Mouse (Mus musculus) limb, embryonic 12.5 days (tissue): Measurements from ENCODE around the gene Epo. TPM values are rescaled to one million over a fixed set of nuclear protein-coding genes. Genes with fewer than 3 reads are reported as not detected.

ENCODE experiments used
- ATAC-seq: fragments of 200-750 bp; cut with Nextera tagmentation; 2 replicates; pipeline ENCODE4 v1.8.0; 2017; ENCODE audit warnings: low read depth, moderate TSS enrichment; ENCODE audit not compliant: insufficient number of reproducible peaks, insufficient read depth, low FRiP score, low TSS enrichment
- H3K27ac ChIP-seq: fragments of 300-500 bp; sonication (generic); 2 replicates; pipeline ENCODE4 v1.5.1; 2016; ENCODE audit warnings: mild to moderate bottlenecking, moderate library complexity
- H3K27me3 ChIP-seq: fragments of 300-500 bp; sonication (generic); 2 replicates; pipeline ENCODE4 v1.6.1; 2016; ENCODE audit warnings: mild to moderate bottlenecking, moderate library complexity
- H3K36me3 ChIP-seq: fragments of 300-500 bp; sonication (generic); 2 replicates; pipeline ENCODE4 v1.6.1; 2016; ENCODE audit warnings: mild to moderate bottlenecking, moderate library complexity
- H3K4me1 ChIP-seq: fragments of 300-500 bp; sonication (generic); replicated peaks from 2 replicates; pipeline ENCODE4 v1.6.1; 2016
- H3K4me2 ChIP-seq: fragments of 300-500 bp; sonication (generic); 2 replicates; pipeline ENCODE4 v1.6.1; 2016; ENCODE audit warnings: mild to moderate bottlenecking, moderate library complexity
- H3K4me3 ChIP-seq: fragments of 300-500 bp; sonication (generic); replicated peaks from 2 replicates; pipeline ENCODE4 v1.5.1; 2016; ENCODE audit warnings: mild to moderate bottlenecking
- H3K9ac ChIP-seq: fragments of 300-500 bp; sonication (generic); replicated peaks from 2 replicates; pipeline ENCODE4 v1.6.1; 2016; ENCODE audit warnings: mild to moderate bottlenecking, moderate library complexity
- H3K9me3 ChIP-seq: fragments of 300-500 bp; sonication (generic); 2 replicates; pipeline ENCODE4 v1.6.1; 2016; ENCODE audit warnings: mild to moderate bottlenecking, moderate library complexity
- WGBS: fragments of 180-500 bp; shearing (Covaris S2); methylation state at CpG from one replicate; pipeline ENCODE4 v1.1.7; 2016; 5-methylcytosine and 5-hydroxymethylcytosine counted together
- polyA plus RNA-seq: library from polyadenylated mRNA; unstranded; fragments of >200 nt; fragmentation: Nextera tagmentation; extraction: Ambion mirVana; gene quantifications from 2 replicates; pipeline ENCODE4 v1.2.1, GENCODE M21; 2016

Epo gene
- polyA plus RNA-seq = 0.71 TPM in 1 of 2 replicates, not detected in the other

DNA sequence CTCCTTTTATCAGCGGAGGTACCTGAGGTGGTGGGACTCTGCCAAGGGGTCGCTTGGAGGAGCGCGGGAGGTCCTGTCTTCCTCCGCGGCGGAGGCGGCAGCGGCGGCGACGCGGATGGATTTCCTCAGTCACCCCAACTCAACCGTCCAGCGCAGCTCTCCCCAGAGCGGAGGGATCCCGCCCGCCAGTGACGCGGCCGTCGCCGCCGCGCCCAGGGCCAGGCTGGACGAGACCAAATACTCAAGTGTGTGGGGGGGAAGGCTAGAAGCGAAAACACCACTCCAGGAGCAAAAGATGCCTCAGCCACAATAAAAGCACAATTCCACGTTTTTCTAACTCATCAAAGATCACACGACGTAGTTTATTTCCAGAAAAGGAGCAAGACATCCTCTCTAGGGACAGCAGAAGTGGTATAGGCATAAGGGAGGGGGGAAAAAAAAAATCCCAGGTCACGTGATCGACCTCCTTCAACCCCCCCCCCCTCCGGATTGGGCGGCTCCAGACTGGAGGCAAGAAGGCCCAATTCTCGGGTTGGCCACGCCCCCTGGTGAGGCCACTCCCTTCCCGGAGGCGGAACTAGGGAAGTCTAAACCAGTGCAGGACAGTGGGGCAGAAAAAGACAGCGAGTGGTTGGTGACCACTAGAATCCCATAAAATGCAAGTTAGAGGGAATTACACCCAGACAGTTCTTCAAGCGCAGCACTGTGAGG is at the start of gene Epo, which contains the start of gene Gnb2:
Gene Epo, minus strand, starts transcription at position 126 of the 711 bp plus-strand sequence.
Gene Gnb2, minus strand, starts transcription at position 394 of the 711 bp plus-strand sequence.
- no peaks in the 10 kb centered on the region for H3K9me3 ChIP-seq
- peak within 1 kb of the TSS; percentile 99 for H3K4me2 ChIP-seq
- WGBS = 0% methylated on average over 40 of the region's 40 CpGs
- peaks cover 20% of the 10 kb centered on the region for H3K36me3 ChIP-seq
- peaks cover 18% of the 10 kb centered on the region for H3K4me1 ChIP-seq
- peak within 1 kb of the TSS; percentile 90 for H3K9ac ChIP-seq
- ATAC-seq = peak; percentile 66
- peak within 1 kb of the TSS; percentile 90 for H3K4me3 ChIP-seq
- peak within 1 kb of the TSS; percentile 94 for H3K27ac ChIP-seq
- H3K27me3 ChIP-seq = no peaks in the 10 kb centered on the region

DNA sequence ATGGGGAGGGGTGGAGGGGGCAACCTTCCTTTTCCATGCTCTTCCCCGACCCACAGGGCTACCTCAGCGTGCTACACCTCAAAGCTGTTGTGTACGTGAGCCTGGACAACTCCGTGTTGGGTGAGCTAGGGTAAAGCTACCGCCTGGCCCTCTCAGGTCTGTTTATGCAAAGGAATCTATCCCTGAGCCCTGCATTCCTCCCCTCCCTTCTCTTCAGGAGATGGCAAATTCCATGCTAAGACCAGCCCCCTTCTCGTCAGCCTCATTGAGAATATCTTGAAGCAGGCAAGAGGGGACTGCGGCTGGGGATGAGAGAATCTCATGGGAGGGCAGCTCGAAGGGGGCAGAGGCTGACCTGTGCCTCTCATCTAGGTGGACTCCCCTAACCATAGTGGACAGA is 49.7 kb upstream of the Epo start:
- Histone ChIP-seq H3K4me2 (no peak overlapping the region), H3K9ac (no peak overlapping the region), H3K27ac (no peak overlapping the region), H3K9me3 (peaks cover 6% of the 10 kb centered on the region; the same call in 1 of the 2 replicates), H3K4me1 (peaks cover 19% of the 10 kb centered on the region), H3K4me3 (no peak overlapping the region), H3K36me3 (no peaks in the 10 kb centered on the region), H3K27me3 (peaks cover 34% of the 10 kb centered on the region)
- WGBS = 32% methylated on average over 8 of the region's 8 CpGs
- no peak for ATAC-seq

DNA sequence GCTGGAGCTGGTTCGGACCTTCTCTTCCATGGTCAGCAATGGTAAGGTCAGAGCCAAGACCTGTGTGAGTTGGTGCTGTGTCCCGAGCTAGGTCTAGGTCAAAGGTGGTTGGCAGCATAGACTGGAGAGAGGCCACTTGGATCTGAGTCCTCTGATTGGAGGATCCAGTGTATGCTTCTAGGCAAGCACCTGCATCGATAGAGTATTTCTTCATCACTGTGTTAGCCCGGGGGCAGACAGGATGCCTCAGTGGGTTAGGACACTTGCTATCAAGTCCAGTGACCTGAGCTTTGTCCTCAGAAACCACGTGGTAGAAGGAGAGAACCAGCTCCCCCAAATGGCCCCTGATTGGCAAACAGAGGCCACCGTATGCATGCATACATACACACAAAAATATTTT is 47.2 kb upstream of the Epo start:
- H3K36me3 ChIP-seq = no peaks in the 10 kb centered on the region
- H3K4me3 ChIP-seq = no peak overlapping the region
- H3K9me3 ChIP-seq = no peaks in the 10 kb centered on the region
- H3K27ac ChIP-seq = no peak overlapping the region
- H3K4me1 ChIP-seq = peaks cover 13% of the 10 kb centered on the region
- peaks cover 38% of the 10 kb centered on the region for H3K27me3 ChIP-seq
- H3K9ac ChIP-seq = no peak overlapping the region
- H3K4me2 ChIP-seq = no peak overlapping the region
- 76% methylated on average over 6 of the region's 6 CpGs for WGBS
- no peak for ATAC-seq

DNA sequence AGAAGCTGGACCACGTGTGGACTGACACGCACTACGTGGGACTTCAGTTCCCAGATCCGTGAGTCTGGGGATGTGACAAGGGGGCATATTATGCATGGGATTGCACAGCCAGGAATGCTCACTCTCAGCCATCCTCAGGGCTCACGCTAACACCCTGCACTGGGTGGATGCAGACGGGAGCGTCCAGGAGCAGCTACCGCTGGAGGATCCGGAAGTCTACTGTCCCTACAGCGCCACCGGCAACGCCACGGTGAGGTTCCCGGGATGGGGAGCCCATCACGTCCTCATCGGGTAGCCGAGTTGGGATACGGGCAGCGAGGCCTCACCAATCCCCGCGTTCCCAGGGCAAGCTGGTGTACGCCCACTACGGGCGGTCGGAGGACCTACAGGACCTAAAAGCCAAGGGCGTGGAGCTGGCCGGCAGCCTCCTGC is 41.4 kb upstream of the Epo start:
- H3K4me2 ChIP-seq = peak overlapping the region; percentile 54
- no peaks in the 10 kb centered on the region for H3K36me3 ChIP-seq
- peak overlapping the region; percentile 42; the same call in 1 of the 2 replicates for H3K9ac ChIP-seq
- no peaks in the 10 kb centered on the region for H3K9me3 ChIP-seq
- no peak for ATAC-seq
- WGBS = 9% methylated on average over 27 of the region's 27 CpGs
- peaks cover 29% of the 10 kb centered on the region for H3K27me3 ChIP-seq
- no peak overlapping the region for H3K27ac ChIP-seq
- H3K4me3 ChIP-seq = peak overlapping the region; percentile 21
- H3K4me1 ChIP-seq = 0 out of 2 replicates have a peak, but pooled peaks cover 6% of the 10 kb centered on the region

DNA sequence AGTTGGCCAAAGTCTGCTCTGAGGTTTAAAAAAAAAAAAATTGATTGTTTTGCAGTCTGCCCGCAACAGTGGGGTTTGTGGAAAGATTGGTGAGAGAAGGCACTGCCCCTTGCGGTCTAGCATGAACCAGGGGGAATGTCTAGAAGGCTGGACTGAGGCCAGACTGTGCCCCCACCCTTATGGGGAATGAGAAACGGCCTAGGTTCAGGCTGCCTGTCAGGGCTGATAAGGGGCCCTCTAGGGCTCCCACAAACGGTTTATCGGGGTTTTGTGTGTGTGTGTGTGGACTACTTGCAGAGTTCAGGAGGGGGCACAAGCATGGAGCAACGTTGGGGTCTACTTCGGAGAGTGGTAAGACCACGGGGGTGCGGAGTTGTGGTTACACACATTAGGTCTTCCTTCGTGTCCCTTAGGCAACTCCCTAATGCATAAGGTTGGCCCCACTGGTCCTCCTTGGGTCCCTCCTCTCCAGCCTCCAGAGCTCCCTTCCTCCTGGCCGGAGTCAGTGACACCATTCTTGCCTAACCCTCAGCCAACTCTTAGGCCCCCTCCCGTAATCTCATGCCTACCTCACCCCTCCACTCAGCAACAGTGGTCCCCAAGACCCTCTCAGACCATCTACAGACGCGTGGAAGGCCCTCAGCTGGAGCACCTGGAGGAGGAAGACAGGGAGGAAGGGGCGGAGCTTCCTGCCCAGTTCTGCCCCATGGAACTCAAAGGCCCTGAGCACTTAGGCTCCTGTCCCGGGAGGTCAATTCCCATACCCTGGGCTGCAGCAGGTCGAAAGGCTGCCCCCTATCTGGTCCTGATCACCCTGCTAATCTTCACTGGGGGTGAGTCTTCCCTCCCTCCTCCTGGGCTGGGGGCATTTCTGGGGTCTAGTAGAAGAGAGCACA is 37.9 kb upstream of the Epo start:
- no peak overlapping the region for H3K4me2 ChIP-seq
- ATAC-seq = no peak
- 84% methylated on average over 17 of the region's 17 CpGs for WGBS
- no peak overlapping the region for H3K27ac ChIP-seq
- no peak overlapping the region for H3K4me3 ChIP-seq
- H3K9me3 ChIP-seq = no peaks in the 10 kb centered on the region
- peaks cover 29% of the 10 kb centered on the region for H3K27me3 ChIP-seq
- 0 out of 2 replicates have a peak, but pooled peaks cover 6% of the 10 kb centered on the region for H3K4me1 ChIP-seq
- H3K36me3 ChIP-seq = no peaks in the 10 kb centered on the region
- H3K9ac ChIP-seq = no peak overlapping the region

DNA sequence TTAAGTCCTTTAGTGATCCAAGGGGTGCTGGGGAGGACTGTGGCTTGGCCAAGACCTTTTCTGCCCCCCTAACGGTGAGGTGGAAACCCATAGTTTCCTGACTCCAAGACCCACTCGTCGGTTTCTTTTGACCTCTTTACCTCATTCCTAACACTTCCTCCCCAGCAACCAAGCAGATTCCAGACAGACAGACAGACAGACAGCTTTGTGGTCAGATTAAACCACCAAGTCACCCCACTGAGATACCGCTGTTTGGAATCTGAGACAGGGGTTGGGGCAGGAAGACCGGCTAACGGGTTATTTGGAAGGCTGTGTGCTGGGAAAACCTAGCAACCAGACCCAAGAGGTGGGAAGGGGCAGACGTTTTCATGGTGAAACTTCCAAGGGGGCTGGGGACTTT is 37.1 kb upstream of the Epo start:
- Histone ChIP-seq H3K27ac (no peak overlapping the region), H3K4me2 (no peak overlapping the region), H3K27me3 (peaks cover 25% of the 10 kb centered on the region), H3K36me3 (no peaks in the 10 kb centered on the region), H3K9me3 (no peaks in the 10 kb centered on the region), H3K4me1 (0 out of 2 replicates have a peak, but pooled peaks cover 6% of the 10 kb centered on the region), H3K9ac (no peak overlapping the region), H3K4me3 (no peak overlapping the region)
- no peak for ATAC-seq
- WGBS = 60% methylated on average over 7 of the region's 7 CpGs

DNA sequence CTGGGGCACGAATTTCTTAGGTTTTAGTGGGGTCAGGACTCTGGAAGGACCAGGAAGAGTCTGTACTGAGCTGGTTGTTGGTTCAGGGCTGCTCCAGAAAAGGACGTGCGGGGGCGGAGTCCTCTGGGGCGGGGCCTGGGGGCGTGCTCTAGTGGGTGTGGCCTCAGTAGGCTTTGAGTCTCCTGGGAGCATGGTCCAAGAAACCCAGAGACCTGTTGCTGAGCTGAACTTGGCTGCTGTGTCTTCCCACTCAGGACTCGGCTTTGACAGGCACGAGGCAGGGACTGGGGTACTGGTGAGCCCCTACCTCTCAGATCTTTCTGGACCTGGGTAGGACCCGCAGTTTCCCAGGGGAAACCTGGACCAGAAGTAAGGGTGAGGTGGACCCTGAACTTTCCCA is 36.6 kb upstream of the Epo start, which contains the start of gene Tfr2:
Gene Tfr2, plus strand, starts transcription at position 176 of the 400 bp plus-strand sequence.
- no peak for ATAC-seq
- Histone ChIP-seq H3K4me3 (no peak within 1 kb of the TSS), H3K27ac (no peak within 1 kb of the TSS), H3K36me3 (no peaks in the 10 kb centered on the region), H3K4me2 (no peak within 1 kb of the TSS), H3K9ac (no peak within 1 kb of the TSS), H3K4me1 (0 out of 2 replicates have a peak, but pooled peaks cover 3% of the 10 kb centered on the region), H3K9me3 (no peaks in the 10 kb centered on the region), H3K27me3 (peaks cover 19% of the 10 kb centered on the region)
- WGBS = 32% methylated on average over 9 of the region's 9 CpGs

DNA sequence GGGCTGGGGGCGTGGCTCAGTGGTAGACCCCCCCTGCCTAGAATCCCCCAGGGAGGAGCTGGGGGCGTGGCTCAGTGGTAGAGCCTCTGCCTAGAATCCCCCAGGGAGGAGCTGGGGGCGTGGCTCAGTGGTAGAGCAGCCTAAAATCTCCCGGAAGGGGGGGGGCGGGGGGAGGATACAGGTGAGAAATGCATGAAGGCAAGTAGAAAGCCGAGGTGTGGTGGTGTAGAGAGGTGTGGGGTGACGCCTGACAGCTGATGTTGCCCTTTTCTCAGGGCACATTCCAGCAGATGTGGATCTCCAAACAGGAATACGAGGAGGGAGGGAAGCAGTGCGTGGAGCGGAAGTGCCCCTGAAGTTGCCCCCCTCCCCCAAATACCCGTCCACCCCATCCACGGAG is 36.0 kb upstream of the Epo start:
- Histone ChIP-seq H3K9ac (no peak overlapping the region), H3K4me3 (no peak overlapping the region), H3K36me3 (no peaks in the 10 kb centered on the region), H3K9me3 (no peaks in the 10 kb centered on the region), H3K27ac (no peak overlapping the region), H3K4me1 (no peaks in the 10 kb centered on the region), H3K4me2 (no peak overlapping the region), H3K27me3 (peaks cover 13% of the 10 kb centered on the region)
- 61% methylated on average over 12 of the region's 12 CpGs for WGBS
- no peak for ATAC-seq

DNA sequence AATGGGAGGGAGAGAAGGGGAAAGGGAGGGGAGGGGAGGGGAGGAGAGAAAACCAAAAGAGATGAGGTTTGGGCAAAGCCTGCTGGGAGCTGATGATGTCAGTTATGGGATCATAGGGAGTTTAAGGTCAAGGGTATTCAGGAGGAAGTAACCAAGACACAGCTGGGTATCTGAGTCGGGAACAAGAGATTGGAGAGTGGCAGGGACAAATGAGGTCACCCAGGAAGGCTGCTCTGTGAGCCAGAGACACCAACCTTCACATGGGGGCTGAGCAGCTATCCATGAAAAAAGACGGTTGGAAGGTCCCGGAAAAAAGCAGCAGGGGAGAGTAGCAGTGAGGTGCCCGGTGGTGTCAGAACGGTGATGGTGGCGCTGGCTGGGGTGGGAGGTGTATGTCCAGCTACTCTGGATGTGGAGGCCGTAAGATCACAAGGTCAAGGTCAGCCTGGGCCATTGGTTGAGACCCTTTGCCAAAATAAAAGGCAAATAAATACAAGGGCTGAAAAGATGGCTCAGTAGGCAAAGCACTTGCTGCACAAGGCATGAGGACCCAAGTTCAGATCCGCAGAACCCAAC is 35.3 kb upstream of the Epo start:
- Histone ChIP-seq H3K27ac (no peak overlapping the region), H3K4me2 (no peak overlapping the region), H3K36me3 (no peaks in the 10 kb centered on the region), H3K27me3 (peaks cover 8% of the 10 kb centered on the region; the same call in 1 of the 2 replicates), H3K9ac (no peak overlapping the region), H3K9me3 (no peaks in the 10 kb centered on the region), H3K4me3 (no peak overlapping the region), H3K4me1 (no peaks in the 10 kb centered on the region)
- ATAC-seq = no peak
- WGBS = 85% methylated on average over 8 of the region's 8 CpGs

DNA sequence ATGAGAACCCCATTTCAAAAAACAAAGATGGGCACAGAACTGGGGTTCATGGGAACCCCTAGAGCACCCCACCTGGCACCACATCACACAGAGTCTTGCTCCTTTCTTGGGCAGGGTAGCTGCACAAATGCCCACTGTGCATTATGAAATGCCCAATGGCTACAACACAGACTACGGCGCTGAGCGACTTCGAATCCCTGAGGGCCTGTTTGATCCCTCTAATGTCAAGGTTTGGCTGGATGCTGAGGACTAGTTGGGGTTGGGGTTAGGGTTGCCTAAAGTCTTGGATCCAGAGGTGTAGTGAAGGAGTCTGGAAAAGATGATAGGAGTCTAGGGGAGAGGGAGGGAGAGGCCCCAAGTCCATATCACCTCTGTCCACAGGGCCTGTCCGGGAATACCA is 33.4 kb upstream of the Epo start:
- 93% methylated on average over 5 of the region's 5 CpGs for WGBS
- H3K9me3 ChIP-seq = no peaks in the 10 kb centered on the region
- peaks cover 13% of the 10 kb centered on the region; the same call in 1 of the 2 replicates for H3K27me3 ChIP-seq
- H3K4me3 ChIP-seq = no peak overlapping the region
- H3K27ac ChIP-seq = no peak overlapping the region
- no peak for ATAC-seq
- H3K9ac ChIP-seq = no peak overlapping the region
- no peak overlapping the region for H3K4me2 ChIP-seq
- H3K36me3 ChIP-seq = no peaks in the 10 kb centered on the region
- H3K4me1 ChIP-seq = no peaks in the 10 kb centered on the region

DNA sequence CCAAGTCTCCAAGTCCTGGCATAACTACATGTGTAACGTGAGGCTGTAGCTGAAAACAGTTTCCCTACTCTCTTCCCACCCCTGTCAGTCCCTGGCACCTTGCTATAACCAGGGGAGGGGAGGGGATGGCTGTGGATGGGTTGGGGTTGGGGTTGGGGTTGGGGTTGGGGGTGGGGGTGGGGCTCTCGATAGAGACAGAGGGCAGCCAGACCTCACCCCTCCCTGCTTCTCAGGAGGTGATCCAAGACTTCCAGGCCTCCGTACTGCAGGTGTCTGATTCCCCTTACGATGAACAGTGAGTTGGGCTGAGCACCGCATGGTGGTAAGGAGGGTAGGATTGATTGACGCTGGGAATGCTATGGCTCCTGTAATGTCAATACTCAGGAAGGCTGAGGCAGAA is 32.7 kb upstream of the Epo start:
- no peak overlapping the region for H3K4me3 ChIP-seq
- H3K27me3 ChIP-seq = 0 out of 2 replicates have a peak, but pooled peaks cover 10% of the 10 kb centered on the region
- ATAC-seq = no peak
- H3K4me2 ChIP-seq = no peak overlapping the region
- H3K36me3 ChIP-seq = no peaks in the 10 kb centered on the region
- H3K9ac ChIP-seq = no peak overlapping the region
- no peaks in the 10 kb centered on the region for H3K9me3 ChIP-seq
- 65% methylated on average over 6 of the region's 6 CpGs for WGBS
- H3K4me1 ChIP-seq = no peaks in the 10 kb centered on the region
- no peak overlapping the region for H3K27ac ChIP-seq
